Mouse (Mus musculus) gastrocnemius, postnatal 25 days (tissue): Measurements from ENCODE around the gene Anxa5. TPM values are rescaled to one million over a fixed set of nuclear protein-coding genes. Genes with fewer than 3 reads are reported as not detected.

ENCODE experiments used
- DNase-seq: peaks from one replicate; pipeline ENCODE4 v3.0.0; 2022
- total RNA-seq, 2 experiments: library from RNA; stranded (reverse); gene quantifications; 1 replicate in 1 of 2; 2 replicates in 1 of 2; pipeline ENCODE4 v1.2.3; 2021

Gene Anxa5
- total RNA-seq, 2 experiments from 2014 or later = 50.7 to 67.3 TPM

- DNase-seq = no peak
Measured at GRCm38 (mm10) chr3:36488899-36489589, 13.3 kb upstream of the Anxa5 start.

GRCm38 (mm10) chr3:36488367-36488766 is 12.7 kb upstream of the Anxa5 start:
- DNase-seq = no peak

- no peak for DNase-seq
Measured at GRCm38 (mm10) chr3:36486881-36487280, 11.2 kb upstream of the Anxa5 start.

- DNase-seq = no peak
Measured at GRCm38 (mm10) chr3:36486176-36486575, 10.5 kb upstream of the Anxa5 start.

- DNase-seq = no peak
Measured at GRCm38 (mm10) chr3:36484292-36484691, 8.6 kb upstream of the Anxa5 start.

DNA sequence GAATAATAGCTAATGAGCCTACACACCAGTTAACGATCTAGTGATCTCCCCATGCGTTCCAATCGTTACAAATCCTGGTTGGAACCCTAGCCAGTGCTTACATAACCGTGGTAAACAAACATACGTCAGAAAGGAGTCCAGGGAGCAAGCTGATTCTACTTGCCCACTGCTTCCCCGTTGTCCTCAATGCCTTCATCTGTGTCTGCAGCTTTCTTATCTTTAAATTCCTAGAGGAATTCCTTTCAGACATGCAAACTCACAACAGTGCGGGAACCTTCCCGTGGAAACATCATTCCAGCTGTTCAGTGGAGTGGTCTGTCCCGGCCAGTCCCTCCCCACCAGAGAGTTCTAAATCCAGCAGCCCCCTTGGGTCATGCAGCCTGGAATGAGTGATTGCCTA is 7.2 kb upstream of the Anxa5 start:
- DNase-seq = no peak

- DNase-seq = peak; percentile 68
Measured at GRCm38 (mm10) chr3:36481776-36482193, 6.1 kb upstream of the Anxa5 start.

- no peak for DNase-seq
Measured at GRCm38 (mm10) chr3:36480486-36480885, 4.8 kb upstream of the Anxa5 start.

- DNase-seq = no peak
Measured at GRCm38 (mm10) chr3:36478776-36479175, 3.1 kb upstream of the Anxa5 start.

GRCm38 (mm10) chr3:36476261-36477155 is 814 bp upstream of the Anxa5 start:
- DNase-seq = no peak

DNA sequence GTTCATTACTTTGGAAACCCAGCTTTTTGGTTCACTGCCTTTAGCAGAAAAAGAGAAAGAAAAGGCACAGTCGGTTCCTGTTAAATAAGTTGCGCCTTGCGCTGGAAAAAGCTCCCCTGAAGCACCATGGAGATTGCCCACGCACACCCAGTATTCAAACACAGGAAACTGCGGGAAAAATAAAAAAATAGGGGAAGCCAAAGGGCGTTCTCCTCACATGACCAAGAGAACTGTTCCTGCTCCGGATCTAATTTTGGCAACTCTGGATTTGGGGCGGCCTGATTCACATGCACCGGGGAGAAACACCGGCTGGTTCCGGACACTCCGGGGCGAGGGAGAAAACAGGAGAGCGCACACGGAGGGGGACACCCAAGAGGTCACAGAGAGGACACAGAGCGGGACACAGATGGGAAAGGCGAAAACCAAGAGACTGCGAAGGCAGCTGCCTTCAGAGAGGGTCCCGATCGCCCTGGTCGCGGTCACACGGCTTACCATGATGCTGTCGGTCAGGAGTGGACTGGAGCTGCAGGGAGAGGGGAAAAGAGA is 683 bp downstream of the Anxa5 start:
- peak; percentile 39 for DNase-seq

DNA sequence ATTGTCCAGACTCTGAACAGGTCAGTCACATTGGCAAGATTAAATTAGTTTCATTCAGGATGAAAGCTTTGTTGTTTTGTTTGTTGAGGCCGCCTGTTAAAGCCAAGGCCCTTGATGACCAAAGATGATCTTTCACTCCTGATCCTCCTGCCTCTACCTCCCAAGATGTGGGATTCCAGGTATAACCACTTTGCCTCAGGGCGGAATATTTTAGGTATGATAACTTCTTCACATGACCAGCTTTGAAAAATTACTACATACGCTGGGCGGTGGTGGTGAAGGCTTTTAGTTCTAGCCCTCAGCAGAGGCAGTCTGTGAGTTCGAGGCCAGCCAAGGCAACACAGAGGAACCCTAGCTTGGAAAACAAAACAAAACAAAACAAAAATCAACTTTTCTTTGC is 1.3 kb downstream of the Anxa5 start:
- DNase-seq = no peak

- no peak for DNase-seq
Measured at GRCm38 (mm10) chr3:36473222-36473621, 2.5 kb downstream of the Anxa5 start.

DNA sequence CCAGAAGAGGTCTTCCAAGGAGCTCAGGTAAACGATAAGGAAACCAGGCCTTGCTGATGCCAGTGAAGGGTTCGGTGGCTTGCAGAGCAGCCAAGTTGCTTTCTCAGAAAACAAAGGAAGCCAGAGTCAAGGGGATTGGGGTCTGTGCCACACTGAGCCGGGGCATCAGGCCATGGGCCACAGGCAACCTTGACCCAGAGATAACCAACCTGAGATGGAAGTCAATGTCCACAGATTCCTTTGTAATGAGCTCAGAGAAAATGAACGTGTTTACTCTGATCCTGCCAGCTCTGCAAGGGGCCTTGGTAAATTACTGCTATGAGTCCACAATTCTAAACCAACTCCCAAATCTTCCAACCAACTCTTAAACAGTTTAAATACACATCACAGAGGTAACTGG is 3.8 kb downstream of the Anxa5 start:
- DNase-seq = no peak

- DNase-seq = peak; percentile 23
Measured at GRCm38 (mm10) chr3:36468871-36469270, 6.8 kb downstream of the Anxa5 start.

GRCm38 (mm10) chr3:36467632-36468031 is 8.1 kb downstream of the Anxa5 start:
- DNase-seq = no peak

DNA sequence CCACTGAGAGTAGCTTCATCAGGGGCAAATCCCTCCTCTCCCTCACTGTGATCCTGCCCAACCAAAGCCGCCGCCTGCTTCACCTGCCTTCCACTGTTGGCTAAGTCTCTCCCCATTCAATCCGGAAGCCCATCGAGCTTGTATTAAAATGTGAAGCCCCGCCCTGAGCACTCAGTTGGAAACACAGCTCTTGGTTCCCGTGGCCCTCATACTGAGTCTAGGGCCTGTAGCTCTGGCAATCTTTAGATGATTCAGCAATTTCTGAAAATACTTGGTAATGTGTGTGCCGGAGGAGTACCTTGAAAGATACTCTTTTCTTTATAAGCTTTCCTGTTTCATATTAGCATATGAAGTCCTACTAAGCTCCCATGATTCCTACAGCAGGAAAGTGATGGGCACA is 10.2 kb downstream of the Anxa5 start:
- no peak for DNase-seq

DNA sequence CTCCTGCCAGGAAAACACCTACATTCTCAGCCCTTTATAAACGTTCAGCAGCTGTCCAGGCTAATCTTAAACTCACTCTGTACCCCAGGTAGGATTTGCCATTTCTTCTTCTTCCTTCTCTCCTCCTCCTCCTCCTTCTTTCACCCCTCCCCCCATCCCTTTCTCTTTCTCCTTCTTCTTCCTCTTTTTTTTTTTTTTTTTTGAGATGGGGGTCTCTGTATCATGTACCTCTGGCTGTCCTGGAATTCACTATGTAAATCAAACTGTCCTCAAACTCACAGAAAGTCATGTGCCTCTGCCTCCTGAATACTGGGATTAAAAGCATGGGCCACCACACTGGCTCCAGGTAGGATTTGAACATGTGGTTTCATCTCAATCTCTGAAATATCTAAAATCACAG is 13.3 kb downstream of the Anxa5 start:
- DNase-seq = no peak

GRCm38 (mm10) chr3:36461819-36462218 is 13.9 kb downstream of the Anxa5 start:
- DNase-seq = no peak

DNA sequence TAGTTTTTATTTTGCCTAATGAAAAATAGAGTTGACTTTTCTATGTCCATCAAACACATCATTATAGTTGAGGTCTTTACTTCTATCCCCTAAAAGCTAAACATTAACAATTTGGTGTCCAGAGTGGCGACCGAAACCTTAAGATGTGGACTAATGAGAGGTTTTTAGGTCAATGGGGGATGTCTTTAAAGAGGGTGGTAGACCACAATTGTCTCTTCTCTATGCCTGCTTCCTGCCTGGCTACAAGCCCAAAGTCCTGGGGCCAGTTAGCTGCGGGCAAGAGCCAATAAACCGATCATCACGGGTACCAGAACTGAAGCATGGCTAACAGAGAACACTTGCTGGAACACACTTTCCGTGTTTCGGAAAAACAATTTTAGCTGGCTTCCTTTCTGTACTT is 15.0 kb downstream of the Anxa5 start:
- DNase-seq = no peak

DNA sequence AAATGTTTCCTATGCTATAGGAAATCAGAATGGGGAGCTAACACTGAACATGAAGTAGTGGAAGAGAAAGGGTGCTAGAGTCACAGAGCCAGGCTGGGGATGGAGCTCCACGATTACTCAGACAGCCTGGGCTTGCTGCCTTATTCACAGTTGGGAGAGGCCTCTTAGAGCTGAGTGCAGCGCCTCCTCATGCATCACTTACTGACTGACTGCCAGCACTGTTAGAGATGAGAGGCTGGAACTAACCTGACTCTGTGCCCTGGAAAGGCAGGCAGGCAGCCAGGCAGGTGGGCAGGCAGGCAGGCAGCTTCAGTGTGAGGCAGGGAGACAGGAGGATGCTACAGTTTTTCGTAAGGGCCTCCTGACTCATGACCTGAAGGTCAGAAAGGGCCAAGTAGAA is 20.1 kb downstream of the Anxa5 start:
- peak; percentile 19 for DNase-seq

- peak; percentile 39 for DNase-seq
Measured at GRCm38 (mm10) chr3:36455124-36455523, 20.6 kb downstream of the Anxa5 start.

DNA sequence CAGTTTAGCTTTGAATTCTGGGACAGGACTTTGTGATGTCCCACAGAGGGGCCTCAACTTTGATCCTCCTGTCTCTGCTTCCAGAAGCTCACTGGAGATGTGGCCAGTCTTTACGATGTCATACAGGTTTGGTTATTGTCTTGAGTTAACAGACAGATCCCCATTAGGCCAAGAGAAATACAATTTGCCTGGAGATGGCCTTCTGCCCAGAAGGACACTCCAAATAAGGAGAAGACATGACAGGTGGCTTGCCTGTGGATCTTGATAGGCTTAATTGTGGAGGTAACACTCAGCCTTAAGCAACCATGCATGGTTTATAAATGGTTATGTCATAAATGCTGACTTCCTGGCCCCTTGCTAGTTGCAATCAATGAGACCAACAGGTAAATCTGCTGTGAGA is 23.2 kb downstream of the Anxa5 start:
- no peak for DNase-seq
